Mouse (Mus musculus): ENCODE measurements around the gene Tmem183a.
A peak's percentile ranks its signal among the peaks of the same experiment; 100 is the strongest.

Tmem183a gene

DNA sequence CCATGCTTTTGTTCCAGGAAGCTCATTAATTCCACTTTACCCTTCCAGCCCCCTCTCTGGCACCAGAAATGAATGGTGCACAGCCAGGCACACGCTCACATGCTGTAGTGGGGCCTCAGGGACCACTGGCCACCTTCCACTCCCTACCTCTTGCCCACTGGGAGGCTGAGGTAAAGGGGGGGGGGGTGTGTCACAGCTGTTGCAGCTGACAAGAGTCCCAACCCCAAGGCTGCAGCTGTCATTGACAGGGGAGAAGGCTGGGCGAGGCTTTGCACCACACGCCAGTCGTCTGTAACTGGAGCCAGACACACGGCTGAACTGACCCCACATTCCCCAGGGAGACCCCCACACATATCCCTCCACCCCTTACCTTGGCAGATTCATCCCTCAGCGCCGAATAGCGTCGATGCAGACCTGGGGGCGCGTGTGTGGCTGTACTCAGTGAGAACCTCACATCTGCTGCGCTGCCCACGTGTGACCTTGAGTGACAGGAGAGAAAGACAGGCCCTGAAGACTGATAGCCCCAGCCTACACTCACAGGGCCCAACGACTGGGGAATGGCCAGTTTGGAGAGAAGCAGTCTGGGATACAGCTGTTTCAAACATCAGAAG, 41.0 kb downstream of the Tmem183a start:
- no peak for DNase-seq (ENCODE audit: low spot score)

DNA sequence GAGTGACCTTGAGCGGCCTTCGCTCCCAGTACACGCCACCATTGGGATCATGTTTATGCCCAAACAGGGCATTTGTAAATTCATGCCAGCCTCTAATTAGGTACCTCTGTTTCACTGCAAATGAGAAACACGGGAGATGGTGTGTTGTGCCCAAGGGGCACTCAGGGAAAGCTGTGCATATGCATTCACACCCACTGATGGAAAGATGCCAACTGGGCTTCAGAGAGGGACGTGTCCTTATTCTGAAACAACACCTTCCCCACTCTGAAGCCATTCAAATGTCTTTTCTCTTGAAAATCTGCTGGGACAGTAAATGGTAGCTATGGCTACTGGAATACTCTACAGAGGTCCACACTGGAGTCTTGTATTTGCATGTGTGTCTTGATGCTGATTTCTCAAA, 43.5 kb downstream of the Tmem183a start:
- DNase-seq (ENCODE audit: low spot score), result no peak

DNA sequence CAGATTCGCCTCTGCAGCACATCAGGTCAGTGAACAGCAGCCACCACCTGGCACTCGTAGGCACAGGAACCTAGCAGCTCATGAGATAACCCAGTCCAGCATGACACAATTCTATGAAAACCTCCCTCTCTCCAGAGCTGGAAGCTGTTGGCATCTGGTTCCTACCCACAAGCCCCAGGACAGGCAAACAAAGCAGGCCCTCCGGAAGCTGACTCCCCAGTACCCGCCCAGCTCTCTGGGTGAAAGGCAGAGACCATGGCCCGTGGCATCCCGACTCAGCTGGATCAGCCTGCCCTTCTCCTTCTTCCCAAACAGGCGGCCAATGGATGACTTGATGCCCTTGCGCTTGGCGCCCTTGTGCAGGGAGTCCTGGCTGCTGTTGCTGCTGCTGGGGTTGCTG, 45.4 kb downstream of the Tmem183a start:
- DNase-seq (ENCODE audit: low spot score), result no peak

DNA sequence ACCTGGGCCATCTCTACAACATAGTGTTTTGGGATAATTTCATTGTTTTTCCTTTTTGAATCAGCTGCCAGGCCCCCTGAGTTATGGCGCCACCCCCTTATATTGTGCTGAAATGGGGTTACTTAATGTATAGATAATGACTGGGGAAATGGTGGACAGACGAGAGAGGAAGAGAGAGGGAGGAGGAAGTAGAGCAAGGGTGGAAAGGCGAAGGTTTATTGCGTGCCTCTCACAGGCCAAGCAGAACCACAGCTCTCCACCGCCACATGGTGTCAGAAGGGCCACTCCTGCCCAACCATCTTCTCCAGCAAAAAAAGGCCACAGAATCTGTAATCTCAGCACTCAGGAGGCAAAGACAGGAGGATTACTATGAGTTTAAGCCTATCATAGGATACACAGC, 46.6 kb downstream of the Tmem183a start:
- DNase-seq (ENCODE audit: low spot score), result no peak

DNA sequence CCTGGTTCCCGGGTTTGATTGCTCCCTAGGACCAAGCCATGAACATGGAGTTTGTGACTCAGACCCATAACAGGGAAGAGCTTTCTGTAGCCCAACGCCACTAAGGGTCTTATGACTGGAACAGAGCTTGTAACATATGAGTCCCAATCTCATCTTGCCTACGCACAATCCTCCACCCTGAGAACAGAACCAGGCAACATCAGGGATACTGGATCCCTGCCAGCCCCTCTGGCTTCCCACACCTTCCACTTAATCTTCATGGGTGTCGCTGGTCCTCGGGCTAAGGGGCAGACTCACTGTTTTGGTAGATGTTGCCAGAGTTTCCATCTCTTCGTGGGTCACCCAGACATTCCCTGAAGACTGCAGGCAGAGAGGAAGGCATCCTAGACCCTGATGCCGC, 50.0 kb downstream of the Tmem183a start:
- DNase-seq (ENCODE audit: low spot score), result no peak

DNA sequence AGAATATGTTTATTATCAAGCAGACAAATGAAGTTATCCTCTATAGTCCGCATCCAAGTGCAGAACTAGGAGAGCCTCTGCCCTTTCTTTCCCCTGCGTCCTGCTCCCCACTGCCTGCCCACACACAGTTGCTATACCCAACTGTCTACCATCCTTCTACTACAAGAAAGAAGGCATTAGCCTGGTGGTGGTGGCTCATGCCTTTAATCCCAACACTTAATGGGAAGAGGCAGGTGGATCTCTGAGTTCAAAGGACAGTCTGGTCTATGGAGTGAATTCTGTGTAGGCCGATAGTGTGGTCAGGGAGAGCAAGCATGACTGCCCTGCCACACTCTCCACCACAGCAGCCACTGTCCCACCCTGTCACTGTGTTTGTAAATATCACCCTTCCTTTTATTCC, 51.0 kb downstream of the Tmem183a start:
- DNase-seq (ENCODE audit: low spot score), result no peak

DNA sequence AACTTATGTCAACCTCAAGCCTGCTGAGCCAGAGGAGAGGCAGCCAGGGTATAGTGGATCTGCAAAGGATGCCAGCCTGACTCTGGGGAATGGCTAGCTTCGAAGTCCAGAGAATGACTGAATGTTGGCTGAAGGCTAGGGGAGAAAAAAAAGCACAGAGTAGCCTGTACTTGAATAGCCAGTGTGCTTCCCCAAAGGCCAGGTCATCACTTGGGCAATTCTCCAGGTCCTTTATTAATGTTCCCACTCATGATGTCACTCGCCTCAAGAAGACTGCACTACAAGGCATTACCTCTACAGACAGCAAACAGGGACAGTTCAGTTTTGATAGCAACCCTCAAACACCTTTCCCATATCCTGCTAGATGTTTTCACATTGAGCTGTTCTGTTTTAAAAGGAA, 51.5 kb downstream of the Tmem183a start:
- DNase-seq (ENCODE audit: low spot score), result no peak

DNA sequence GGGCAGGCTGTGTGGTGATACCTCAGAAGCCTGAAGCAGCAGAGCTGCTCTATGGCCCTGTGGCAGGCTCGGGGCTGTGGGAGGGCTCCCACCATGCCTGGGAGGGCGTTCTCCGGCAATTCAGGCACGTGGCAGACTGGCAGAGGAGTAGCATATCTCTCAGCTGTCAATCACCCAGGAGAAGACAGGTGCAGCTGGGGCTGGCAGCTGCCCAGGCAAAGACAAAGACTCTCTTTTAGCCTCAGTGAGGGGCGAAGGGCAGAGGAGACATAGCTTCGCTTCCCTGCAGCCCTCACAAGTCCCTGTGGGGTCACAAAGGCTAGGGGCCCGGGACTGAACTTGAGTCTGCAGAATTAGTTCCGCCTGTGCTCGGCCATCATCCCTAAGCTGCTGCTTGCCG, 54.4 kb downstream of the Tmem183a start:
- no peak for DNase-seq (ENCODE audit: low spot score)

DNA sequence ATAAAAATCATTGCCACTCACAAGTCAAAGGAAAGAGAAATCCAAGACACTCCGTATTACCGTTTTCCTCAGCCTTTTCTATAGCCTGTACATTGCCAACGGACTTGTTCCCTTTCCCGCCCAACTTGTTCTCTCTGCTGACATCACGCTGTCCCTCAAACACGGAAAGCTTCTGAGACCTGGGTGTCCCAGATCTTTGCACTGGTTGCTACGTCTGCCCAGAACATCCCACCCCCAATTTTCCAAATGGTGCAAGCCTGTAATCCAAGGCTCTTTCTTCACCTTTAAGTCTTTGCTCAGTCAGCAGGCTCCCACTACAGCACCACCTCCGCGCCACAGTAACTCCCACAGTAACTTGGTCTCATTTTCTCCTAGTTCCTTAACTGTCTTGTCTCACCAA, 56.8 kb downstream of the Tmem183a start:
- no peak for DNase-seq (ENCODE audit: low spot score)

DNA sequence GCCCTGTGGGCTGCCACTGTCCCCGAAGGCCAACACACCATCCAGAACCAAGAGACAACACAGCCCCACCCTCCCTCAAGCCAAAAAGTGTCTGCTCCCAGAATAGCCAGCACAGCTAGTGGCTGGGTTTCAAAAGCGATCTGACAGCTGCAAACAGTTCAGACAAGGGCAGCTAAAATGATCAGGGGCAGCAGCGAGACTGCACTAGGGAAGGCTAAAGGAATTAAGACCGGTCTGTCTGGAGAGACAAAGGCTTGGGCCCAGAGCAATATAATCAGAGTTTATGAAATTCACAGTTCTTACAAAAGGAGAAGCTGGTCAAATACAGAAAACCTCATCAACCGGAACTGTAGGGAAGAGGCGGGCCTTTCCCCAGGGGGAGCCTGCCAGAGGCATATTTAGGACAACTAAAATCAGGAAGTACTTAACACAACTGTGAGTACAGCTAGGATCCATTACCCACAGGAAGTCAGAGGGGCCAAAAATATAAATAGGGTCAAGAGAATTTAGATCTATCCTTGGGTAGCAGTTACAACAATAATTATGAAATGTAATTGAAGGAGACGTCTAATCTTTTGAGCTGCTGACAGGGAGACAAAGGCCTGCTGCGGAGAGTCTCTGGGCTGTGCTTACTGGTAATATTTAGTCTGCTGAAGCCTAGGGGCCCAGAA, 59.1 kb downstream of the Tmem183a start:
- no peak for DNase-seq (ENCODE audit: low spot score)

DNA sequence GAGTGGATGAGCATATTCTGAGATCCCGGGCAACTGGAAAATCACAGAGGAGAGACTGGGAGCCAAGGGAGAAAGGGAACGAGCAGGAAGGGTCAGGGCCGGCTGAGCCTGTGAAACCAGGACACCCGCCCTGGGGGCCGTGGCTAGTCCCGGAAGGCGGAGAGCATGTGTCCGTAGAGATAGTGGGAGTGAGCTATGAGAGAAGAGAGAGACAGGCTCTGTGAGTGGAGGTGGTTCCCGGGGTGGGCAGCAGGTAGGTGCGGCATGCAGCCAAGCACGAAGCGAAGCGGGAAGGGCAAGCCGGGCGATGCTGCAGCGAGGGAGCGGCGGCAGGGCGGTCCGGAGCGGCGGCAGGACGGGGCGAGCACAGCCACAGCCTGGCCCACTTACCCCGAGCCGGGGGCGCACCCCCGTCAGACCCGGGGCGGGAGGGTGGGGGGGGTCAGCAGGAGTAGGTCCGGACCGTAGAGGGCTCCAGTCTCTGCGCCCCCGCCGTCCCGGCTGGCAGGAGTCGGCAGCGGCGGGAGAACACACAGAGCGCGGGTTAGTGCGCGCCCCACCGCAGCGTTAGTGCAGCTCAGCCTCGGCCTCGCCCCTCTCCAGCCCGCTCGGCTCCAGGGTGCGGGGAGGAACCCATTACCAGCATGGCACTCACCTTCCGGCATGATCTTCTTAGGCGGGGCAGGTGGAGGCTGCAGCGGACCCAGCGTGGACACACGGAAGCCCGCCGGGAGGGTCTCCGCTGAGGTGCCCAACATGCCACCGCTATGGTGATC, 63.0 kb downstream of the Tmem183a start:
- peak; percentile 34 for DNase-seq (ENCODE audit: low spot score)

DNA sequence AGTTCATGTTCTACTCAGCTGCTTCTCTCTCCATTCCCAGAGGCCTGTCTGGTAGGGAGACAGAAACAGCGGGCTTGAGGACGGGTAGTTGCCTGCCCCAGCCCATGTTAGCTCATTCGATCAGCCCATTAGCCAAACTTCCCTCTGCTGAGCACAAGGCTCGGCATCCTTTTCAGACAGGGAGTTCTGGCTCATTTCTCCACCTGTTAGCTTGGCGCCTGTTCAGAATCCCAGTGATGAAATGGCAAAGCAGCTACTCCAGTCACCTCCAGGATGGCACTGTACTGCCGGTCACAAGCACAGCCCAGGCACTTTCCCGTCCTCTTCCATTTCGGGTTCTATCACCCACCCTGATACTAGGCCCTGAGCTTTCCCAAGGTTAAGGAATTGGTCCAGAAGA, 64.5 kb downstream of the Tmem183a start:
- no peak for DNase-seq (ENCODE audit: low spot score)
